Mouse (Mus musculus) cerebellum, adult 9-11 months (tissue): ENCODE results near the gene Vps16.

Experiments used
- DNase-seq: peaks from one replicate; pipeline ENCODE4 v3.0.0; 2022

Vps16 gene

DNA sequence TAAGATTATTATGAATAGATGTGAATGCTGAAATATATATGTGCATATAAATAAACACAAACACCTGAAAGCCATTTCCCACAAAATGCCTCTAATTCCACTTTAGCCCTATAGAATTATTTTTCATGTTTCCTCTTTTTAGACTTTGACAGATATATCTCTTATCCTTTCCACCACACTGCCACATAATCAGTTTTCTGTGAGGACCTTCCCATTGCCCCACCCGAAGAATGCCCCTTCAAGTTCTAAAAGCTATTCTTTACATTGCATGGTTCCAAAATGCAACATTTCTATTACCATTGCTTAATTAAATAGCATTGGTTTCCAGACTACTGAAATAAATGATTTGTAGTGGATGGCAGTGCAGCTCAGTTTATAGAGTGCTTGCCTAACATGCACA, 42.3 kb downstream of the Vps16 start:
- DNase-seq, result no peak

DNA sequence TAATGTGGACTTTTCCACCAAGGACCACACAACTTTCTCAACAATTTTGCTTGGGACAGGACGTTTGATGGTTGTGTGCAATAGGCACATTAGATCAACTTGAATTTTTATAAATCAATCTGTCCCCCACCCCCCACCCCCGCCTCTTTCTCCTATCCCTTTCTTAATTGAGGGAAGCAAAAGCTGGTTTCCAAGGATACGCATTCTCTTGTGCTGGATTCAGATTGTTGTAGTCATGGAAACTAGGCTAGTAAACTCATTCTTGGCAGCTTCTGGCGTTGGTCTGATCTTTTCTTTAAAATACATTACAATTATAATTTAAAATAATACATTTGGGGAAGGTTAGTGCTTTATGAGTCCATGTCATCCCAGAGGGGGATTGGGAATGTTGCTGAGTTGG, 45.2 kb downstream of the Vps16 start:
- no peak for DNase-seq

DNA sequence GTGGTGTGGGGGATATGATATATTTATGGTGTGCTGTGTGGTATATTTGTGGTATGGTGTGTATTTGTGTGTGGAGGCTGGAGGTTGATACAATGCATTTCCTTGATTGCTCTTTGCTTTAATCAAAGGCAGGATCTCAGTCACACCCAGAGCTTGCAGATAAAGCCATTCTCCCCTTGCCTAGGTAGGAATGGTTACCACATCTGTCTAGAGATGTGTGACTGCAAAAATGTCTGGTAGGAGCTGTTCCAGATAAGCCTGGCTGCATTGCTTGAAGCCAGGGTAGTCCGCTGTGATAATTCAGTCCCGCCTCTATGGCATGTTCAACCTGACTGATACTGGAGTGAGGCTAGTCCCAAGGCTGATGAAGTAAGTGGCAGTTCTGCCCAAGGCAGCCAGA, 45.8 kb downstream of the Vps16 start:
- no peak for DNase-seq

DNA sequence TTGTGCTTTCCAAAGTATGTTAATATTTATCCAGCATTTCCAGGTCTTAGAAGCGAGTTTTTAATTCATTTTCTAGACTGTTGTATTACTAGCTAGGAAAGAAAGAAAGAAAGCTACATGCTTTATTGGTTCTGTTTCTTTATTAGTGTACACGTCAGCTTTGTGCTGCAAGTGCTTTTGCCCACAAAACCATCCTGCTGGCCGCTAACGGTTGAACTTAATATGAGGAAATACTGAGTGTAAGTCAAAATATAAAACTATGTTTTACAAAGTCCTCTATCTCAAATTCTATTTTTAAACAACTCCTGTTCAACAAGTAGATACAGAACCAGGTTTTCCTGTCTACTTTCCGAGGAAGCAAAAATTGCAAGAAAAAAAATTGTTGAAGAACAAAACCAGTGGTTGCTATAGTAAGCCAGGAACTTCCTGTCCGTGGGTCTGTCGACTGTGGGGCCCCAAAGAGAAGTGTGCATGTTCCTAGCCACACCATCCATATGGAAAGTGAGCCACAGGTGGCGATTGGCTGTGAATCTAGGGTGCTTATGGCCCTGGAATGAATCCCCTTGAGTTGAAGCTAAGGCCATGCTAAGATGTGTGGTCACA, 48.9 kb downstream of the Vps16 start:
- DNase-seq, result no peak

DNA sequence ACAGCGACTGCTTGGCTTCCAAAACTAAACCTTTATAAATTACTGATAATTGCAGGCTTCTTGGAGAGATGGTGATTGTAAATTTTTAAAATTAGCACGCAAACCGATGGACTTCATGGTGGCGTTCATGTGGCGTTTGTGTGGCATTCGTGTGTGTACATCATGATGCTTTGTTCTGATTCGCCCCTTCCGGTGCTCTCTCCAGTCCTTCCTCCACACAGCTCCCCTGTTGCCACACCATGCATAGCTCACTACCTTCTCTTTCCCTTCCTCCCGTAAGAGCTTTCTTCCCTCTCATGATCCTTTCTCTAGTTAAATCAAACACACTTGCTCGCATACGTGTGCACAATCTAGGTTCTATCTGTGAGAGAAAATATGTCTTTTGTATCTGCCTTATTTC, 51.6 kb downstream of the Vps16 start:
- no peak for DNase-seq

DNA sequence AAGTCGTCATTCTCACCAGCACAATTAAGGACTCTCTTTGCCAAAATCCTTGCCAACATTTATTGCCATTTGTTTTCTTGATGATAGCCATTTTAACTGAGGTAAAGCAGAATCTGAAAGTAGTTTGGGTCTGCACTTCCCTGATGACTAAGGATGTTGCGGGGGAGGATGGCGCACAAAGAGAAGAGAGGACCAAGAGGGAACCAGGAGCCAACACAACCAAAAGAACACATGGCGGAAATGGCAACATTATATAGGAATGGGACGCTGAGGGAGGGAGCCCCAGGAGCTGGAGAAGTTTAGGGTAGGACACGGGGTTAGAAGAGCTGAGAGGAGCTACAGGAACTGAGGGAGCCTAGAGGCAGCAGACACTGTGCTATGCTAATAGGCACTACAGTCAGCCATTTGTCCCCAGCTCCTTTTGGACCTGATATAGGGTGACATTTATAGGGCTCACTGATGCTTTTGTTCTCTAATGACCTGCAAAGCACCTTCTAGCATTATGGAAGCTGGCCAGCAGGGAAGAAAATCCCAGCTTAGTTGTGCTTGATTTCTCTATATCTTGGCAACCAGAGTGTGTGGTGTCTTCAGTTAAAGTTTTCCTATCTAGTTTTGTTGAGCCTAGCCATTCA, 52.6 kb downstream of the Vps16 start:
- no peak for DNase-seq

DNA sequence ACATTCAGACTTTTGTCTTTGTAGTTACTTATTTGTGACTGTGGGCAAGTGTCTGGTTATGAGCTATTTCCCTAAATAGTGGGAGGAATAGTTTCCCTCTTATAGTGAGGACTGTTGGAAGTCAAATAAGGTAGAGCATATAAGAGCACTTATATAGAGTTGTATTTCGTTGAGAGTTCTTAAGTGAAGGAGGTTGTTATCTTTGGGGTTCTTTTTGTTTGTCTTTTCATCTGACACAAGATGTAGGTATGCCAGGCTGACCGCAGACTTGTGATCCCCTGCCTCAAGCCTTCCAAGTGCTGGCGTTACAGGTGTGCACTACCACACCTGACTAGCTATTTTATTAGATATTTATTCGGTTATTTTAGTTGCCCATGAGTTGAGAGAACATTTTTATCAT, 58.0 kb downstream of the Vps16 start:
- DNase-seq, result no peak

DNA sequence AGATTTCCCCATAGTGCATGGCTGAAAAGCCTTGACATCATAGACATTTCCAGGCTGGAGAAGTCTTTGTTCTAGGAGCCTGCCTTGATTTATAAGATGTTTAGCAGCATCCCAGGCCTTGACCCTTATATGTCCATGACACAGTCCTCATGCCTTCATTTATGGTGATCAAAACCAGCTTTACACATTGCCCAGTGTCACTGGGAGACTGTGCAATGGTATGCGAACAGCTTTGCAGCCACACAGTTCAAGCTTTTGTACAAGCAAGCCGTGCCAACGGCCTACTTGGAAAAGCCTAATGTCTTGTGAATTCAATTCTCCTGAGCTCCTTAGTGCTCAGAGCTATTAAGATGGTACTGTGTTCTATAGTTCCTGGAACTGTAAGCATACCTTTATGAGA, 58.6 kb downstream of the Vps16 start:
- DNase-seq, result no peak

DNA sequence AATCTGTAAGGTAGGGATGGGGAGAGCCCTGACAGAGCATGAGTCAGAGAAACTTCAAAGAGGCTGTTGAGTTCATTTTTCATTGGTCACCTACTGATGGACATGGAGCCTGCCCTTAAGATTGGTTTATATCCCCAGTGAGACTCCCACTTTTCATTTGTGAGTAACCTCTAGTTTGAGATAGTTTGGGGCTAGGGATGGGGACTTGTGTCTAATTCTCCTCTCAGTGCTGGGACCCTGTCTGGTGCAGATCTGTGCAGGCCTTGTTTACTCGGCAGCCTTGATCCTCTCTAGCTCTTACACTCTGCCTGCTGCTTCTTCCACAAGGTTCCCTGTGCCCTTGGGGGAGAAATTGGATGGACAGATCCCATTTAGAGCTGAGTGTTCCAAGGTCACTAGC, 60.1 kb downstream of the Vps16 start:
- no peak for DNase-seq

DNA sequence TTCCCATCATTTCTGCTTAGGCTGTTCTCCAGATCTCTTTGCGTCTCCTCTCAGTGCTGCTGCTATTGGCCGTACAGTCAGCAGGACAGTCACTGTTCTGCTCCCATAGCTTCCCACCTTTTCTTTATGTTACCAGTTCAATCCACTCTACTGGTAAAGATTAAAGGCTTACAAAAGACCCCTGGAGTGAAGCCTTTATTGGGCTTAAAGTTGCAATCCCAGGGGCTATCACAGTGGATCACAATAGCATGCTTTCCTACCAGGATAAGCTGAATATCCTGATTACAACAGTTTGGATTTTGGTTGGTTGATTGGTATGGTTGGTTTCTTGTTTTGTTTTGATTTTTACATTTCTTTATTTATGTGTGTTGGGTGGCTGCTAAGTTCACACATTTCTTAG, 63.9 kb downstream of the Vps16 start:
- DNase-seq, result no peak

DNA sequence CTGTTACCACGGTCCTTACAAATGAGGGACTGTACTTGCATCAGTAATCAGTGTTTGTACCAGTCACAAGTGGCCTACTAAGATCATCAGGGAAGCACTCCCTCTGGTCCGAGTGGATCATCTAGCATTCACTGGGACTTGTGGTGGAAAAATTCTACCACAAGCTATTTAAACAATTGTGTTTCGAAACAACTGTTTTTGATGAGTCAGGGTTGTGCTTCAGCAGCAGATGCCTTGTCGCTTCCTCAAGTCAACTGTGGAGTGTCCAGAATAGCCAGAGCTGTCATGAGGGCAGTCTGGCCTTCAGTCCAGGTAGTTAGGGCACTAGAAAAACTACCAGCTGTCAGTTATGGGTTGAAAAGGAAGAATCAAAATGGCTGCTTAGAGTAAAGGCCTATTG, 64.5 kb downstream of the Vps16 start:
- DNase-seq, result no peak

DNA sequence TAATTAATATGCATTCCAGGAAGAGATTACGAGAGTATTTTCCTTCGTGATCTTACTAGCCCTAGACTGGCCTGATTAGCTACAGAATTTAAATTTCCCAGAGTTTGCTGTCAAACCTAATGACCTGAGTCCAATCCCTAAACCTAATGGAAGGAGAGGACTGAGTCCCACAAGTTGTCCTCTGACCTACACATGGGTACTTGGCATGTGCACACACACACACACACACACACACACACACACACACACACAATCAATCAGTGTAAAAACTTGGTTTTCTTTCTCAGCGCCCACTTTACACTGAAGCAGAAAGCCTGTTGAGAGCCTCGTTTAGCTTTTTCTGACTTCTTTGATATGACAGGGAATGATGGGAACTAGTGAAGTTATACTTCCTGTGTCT, 67.0 kb downstream of the Vps16 start:
- DNase-seq, result no peak

DNA sequence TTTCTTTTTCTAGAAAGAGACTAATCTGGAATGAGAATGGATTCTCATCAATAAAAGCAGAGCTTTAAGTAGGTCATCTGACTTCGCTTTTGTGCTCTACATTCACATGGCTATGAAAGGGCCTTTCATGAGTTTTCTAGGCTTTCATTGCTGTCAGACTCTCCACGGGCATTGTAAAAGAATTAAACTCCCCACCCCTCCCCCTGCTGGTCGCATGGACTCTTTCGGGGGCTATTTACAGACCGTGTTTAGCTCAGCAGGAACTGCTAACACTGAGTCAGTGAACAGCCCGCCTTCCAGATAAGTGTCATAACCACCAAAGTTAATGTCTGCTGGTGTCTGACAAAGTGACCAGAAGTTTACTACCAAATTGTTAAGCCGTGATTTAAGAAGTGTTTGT, 67.4 kb downstream of the Vps16 start:
- DNase-seq, result peak; percentile 50
